Mouse (Mus musculus): Measurements from ENCODE around the gene Kif3a.
"Not testable (repeated sequence)": the region's sequence is repeated elsewhere in the genome, so short reads cannot be mapped to it uniquely, and the experiment has no call there.

Gene Kif3a

GRCm38 (mm10) chr11:53543021-53543420 is 24.2 kb upstream of the Kif3a start:
- CTCF ChIA-PET: no interaction called here

- CTCF ChIA-PET: interaction anchor here (0.6 kb wide), 1 partner anchor 76 kb away, joined by 3 read pairs; the partner anchor contains the start of gene Gm9837
Observed at GRCm38 (mm10) chr11:53546271-53546670, 20.9 kb upstream of the Kif3a start.

- CTCF ChIA-PET: no interaction called here
Observed at GRCm38 (mm10) chr11:53547566-53547965, 19.6 kb upstream of the Kif3a start.

- CTCF ChIA-PET: no interaction called here
Observed at GRCm38 (mm10) chr11:53548036-53548605, 19.1 kb upstream of the Kif3a start.

GRCm38 (mm10) chr11:53550714-53551113 is 16.5 kb upstream of the Kif3a start:
- CTCF ChIA-PET: interaction anchor here (0.6 kb wide), 1 partner anchor 104 kb away, joined by 3 read pairs; no protein-coding TSS in a partner anchor

GRCm38 (mm10) chr11:53551754-53552153 is 15.4 kb upstream of the Kif3a start:
- CTCF ChIA-PET: no interaction called here

GRCm38 (mm10) chr11:53556529-53556928 is 10.7 kb upstream of the Kif3a start:
- CTCF ChIA-PET: not testable (repeated sequence)

GRCm38 (mm10) chr11:53557992-53558391 is 9.2 kb upstream of the Kif3a start:
- CTCF ChIA-PET: not testable (repeated sequence)

GRCm38 (mm10) chr11:53559980-53560379 is 7.2 kb upstream of the Kif3a start:
- CTCF ChIA-PET: not testable (repeated sequence)

- CTCF ChIA-PET: no interaction called here
Observed at GRCm38 (mm10) chr11:53561986-53562385, 5.2 kb upstream of the Kif3a start.

- CTCF ChIA-PET: interaction anchor here (0.6 to 1.1 kb wide), 3 partner anchors 21 to 1285 kb away, joined by 3 read pairs; no protein-coding TSS in a partner anchor
Observed at GRCm38 (mm10) chr11:53566646-53567045, 533 bp upstream of the Kif3a start.

GRCm38 (mm10) chr11:53580562-53580961 is 13.4 kb downstream of the Kif3a start:
- CTCF ChIA-PET: no interaction called here

- CTCF ChIA-PET: no interaction called here
Observed at GRCm38 (mm10) chr11:53583151-53583550, 16.0 kb downstream of the Kif3a start.

- CTCF ChIA-PET: interaction anchor here (0.5 kb wide), 1 partner anchor 502 kb away, joined by 3 read pairs; no protein-coding TSS in a partner anchor
Observed at GRCm38 (mm10) chr11:53584849-53585248, 17.7 kb downstream of the Kif3a start.

GRCm38 (mm10) chr11:53585510-53585909 is 18.3 kb downstream of the Kif3a start:
- CTCF ChIA-PET: no interaction called here

- CTCF ChIA-PET: interaction anchor here (0.8 to 0.9 kb wide), 2 partner anchors 14 to 22 kb away, joined by 3 to 4 read pairs; no protein-coding TSS in a partner anchor
Observed at GRCm38 (mm10) chr11:53588279-53588678, 21.1 kb downstream of the Kif3a start.

- CTCF ChIA-PET: interaction anchor here (0.6 kb wide), 1 partner anchor 416 kb away, joined by 3 read pairs; no protein-coding TSS in a partner anchor
Observed at GRCm38 (mm10) chr11:53590368-53590768, 23.2 kb downstream of the Kif3a start.

- CTCF ChIA-PET: interaction anchor here (0.7 kb wide), 1 partner anchor 17 kb away, joined by 3 read pairs; no protein-coding TSS in a partner anchor
Observed at GRCm38 (mm10) chr11:53591116-53591515, 23.9 kb downstream of the Kif3a start.

- CTCF ChIA-PET: no interaction called here
Observed at GRCm38 (mm10) chr11:53604983-53605382, 37.8 kb downstream of the Kif3a start.

- CTCF ChIA-PET: no interaction called here
Observed at GRCm38 (mm10) chr11:53605609-53606008, 38.4 kb downstream of the Kif3a start.

- CTCF ChIA-PET: no interaction called here
Observed at GRCm38 (mm10) chr11:53609231-53609630, 42.1 kb downstream of the Kif3a start.

- CTCF ChIA-PET: no interaction called here
Observed at GRCm38 (mm10) chr11:53609672-53610071, 42.5 kb downstream of the Kif3a start.

GRCm38 (mm10) chr11:53615172-53615571 is 48.0 kb downstream of the Kif3a start:
- CTCF ChIA-PET: no interaction called here

- CTCF ChIA-PET: no interaction called here
Observed at GRCm38 (mm10) chr11:53615575-53615974, 48.4 kb downstream of the Kif3a start.

All from spleen, embryonic (tissue).